Mouse (Mus musculus): Measurements from ENCODE around the gene Cnot6l.

DNA sequence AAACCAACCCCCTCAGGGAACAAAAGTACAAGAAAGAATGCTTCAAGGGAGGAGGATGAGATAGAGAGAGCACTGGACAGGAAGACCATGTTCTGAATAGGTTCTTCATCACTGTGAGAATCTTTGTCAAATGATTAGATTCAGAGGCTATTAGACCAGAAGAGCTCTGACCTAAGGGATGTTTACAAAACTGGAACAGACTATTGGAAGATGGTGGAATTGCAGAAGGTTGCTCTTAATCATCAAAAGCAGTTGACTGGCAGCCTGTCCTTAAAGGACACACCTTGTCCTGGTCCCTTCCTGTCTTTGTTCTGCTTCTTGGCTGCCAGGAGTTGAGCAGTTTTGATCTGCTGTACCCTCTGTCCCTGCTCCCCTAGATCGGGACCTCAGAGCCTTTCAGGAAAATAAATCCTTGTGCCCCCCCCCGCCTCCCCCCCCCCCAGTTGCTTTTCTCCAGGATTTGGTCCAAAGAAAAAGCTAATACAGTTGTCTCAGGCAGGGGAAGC, 32.6 kb upstream of the Cnot6l start:
- no peak for TF ChIP-seq POLR2A (IDR thresholded peaks at IDR 0.05; ENCODE audit: insufficient read depth, low read depth, low read length)
- peak; percentile 39; the same call in 1 of the 2 replicates for TF ChIP-seq EP300 (IDR thresholded peaks at IDR 0.05; ENCODE audit: insufficient read depth, low read depth, low read length)

Data from heart, adult 2 months (tissue).